Mouse (Mus musculus): ENCODE data around the gene Brd7.

- TF ChIP-seq CTCF (IDR thresholded peaks at IDR 0.05; ENCODE audit: borderline replicate concordance, insufficient read depth, low read length) (no peak), POLR2A (IDR thresholded peaks at IDR 0.05; ENCODE audit: low read depth, low read length) (no peak)
Observed at GRCm38 (mm10) chr8:88312966-88313365, 49.0 kb downstream of the Brd7 start.
